Comparison of ENCODE assay signal across 23 mouse cellular contexts in genomic region chr11:8385891-8386405, GRCm38 (mm10).
DNase-seq lines count a peak whose midpoint lies in the region; ATAC-seq lines count a peak whose summit lies in the region.
"Had no signal": no experiment of that assay in that cellular context is flagged by ENCODE, and none has a peak within 500 bp of the region (broad histone marks: within the 10 kb centered on the region; RNA-seq: fewer than 3 reads in every experiment).

No protein-coding gene starts in this region.

- DNase-seq in adrenal gland, adult 2 months: peak; percentile 57
- DNase-seq in adrenal gland, postnatal 4 days (ENCODE audit: low spot score in 2 of 2): no peak
- peak; percentile 14 for DNase-seq in gastrocnemius, postnatal 14 days
- DNase-seq in gastrocnemius, postnatal 10 days: no peak
- DNase-seq in heart, adult 9 months (ENCODE audit: low spot score in 2 of 2): peak; percentile 18 to 38
- peak; percentile 71 for DNase-seq in skeletal muscle tissue, adult 2 months (ENCODE audit: low read depth, low spot score)
- no peak for DNase-seq in layer of hippocampus, postnatal 14 days (ENCODE audit: low spot score in 2 of 2)
- DNase-seq: cerebellum, adult 11 months; cerebellum, adult 8-10 months; cerebellum, postnatal 14 days; embryo, embryonic 11 days; heart, postnatal 4 days; kidney, adult 8-10 months had no signal

- no peak overlapping the region for H3K4me3 ChIP-seq in heart, embryonic 11.5 days (ENCODE audit: low read depth, low read length)
- H3K4me3 ChIP-seq: embryonic facial prominence, embryonic 15.5 days; erythroblast, embryonic 14.5 days; forebrain, embryonic 10.5 days; heart, embryonic 15.5 days; hindbrain, embryonic 12.5 days had no signal

- H3K4me2 ChIP-seq in heart, embryonic 11.5 days: no peak overlapping the region
- H3K4me2 ChIP-seq: embryonic facial prominence, embryonic 15.5 days; heart, embryonic 15.5 days; hindbrain, embryonic 12.5 days had no signal

- ATAC-seq in heart, embryonic 11.5 days (replicated peaks; ENCODE audit: insufficient number of reproducible peaks, low FRiP score, low TSS enrichment): no peak
- ATAC-seq: forebrain, embryonic 14.5 days; hindbrain, embryonic 16.5 days; inflammation-experienced regulatory T-cells, adult 6 months; intestine, postnatal 0 days had no signal

- intact Hi-C loops in gastrocnemius, postnatal 14 days (cut with DNase I; ENCODE audit: low total_unique reads): no loop called here

- H3K27me3 ChIP-seq in heart, embryonic 11.5 days (ENCODE audit: control insufficient read depth, insufficient read depth, low read length): no peaks in the 10 kb centered on the region
- H3K27me3 ChIP-seq: embryonic facial prominence, embryonic 15.5 days; heart, embryonic 15.5 days; hindbrain, embryonic 12.5 days had no signal

- H3K27ac ChIP-seq in heart, embryonic 11.5 days (ENCODE audit: low read depth, low read length): no peak overlapping the region
- H3K27ac ChIP-seq: embryonic facial prominence, embryonic 15.5 days; forebrain, embryonic 10.5 days; heart, embryonic 15.5 days; hindbrain, embryonic 12.5 days had no signal

- H3K36me3 ChIP-seq in heart, embryonic 11.5 days (ENCODE audit: control insufficient read depth, insufficient read depth, low read length): no peaks in the 10 kb centered on the region
- H3K36me3 ChIP-seq: embryonic facial prominence, embryonic 15.5 days; forebrain, embryonic 10.5 days; heart, embryonic 15.5 days; hindbrain, embryonic 12.5 days had no signal

- H3K9me3 ChIP-seq in heart, embryonic 11.5 days (replicated peaks; ENCODE audit: control insufficient read depth, low read length): no peaks in the 10 kb centered on the region
- H3K9me3 ChIP-seq: embryonic facial prominence, embryonic 15.5 days; forebrain, embryonic 10.5 days; heart, embryonic 15.5 days; hindbrain, embryonic 12.5 days had no signal

- WGBS in heart, embryonic 11.5 days (ENCODE audit: insufficient replicate concordance): 82% methylated on average over 7 of the region's 7 CpGs

- no peaks in the 10 kb centered on the region for H3K4me1 ChIP-seq in heart, embryonic 11.5 days (ENCODE audit: control insufficient read depth, insufficient read depth, low read length)
- H3K4me1 ChIP-seq: embryonic facial prominence, embryonic 15.5 days; forebrain, embryonic 10.5 days; heart, embryonic 15.5 days; hindbrain, embryonic 12.5 days had no signal

- H3K9ac ChIP-seq in heart, embryonic 11.5 days (ENCODE audit: low read depth, low read length): no peak overlapping the region
- H3K9ac ChIP-seq: embryonic facial prominence, embryonic 15.5 days; heart, embryonic 15.5 days; hindbrain, embryonic 12.5 days had no signal

Comparison
In these comparisons a context has a peak if more than half of its experiments do, and no peak if none do; other contexts are left out.
1. DNase-seq: peak in adrenal gland, adult 2 months (single experiment), gastrocnemius, postnatal 14 days (single experiment), heart, adult 9 months (2 of 2) and skeletal muscle tissue, adult 2 months (single experiment); none in adrenal gland, postnatal 4 days (0 of 2), gastrocnemius, postnatal 10 days (single experiment) and layer of hippocampus, postnatal 14 days (0 of 2).